Mouse (Mus musculus) cerebellum, adult 18-20 months (tissue): ENCODE data around the gene Trpt1.
A peak's percentile ranks its signal among the peaks of the same experiment; 100 is the strongest.

Experiments
- DNase-seq, 2 experiments: peaks; one replicate each; pipeline ENCODE4 v3.0.0; 2021

Gene Trpt1

DNA sequence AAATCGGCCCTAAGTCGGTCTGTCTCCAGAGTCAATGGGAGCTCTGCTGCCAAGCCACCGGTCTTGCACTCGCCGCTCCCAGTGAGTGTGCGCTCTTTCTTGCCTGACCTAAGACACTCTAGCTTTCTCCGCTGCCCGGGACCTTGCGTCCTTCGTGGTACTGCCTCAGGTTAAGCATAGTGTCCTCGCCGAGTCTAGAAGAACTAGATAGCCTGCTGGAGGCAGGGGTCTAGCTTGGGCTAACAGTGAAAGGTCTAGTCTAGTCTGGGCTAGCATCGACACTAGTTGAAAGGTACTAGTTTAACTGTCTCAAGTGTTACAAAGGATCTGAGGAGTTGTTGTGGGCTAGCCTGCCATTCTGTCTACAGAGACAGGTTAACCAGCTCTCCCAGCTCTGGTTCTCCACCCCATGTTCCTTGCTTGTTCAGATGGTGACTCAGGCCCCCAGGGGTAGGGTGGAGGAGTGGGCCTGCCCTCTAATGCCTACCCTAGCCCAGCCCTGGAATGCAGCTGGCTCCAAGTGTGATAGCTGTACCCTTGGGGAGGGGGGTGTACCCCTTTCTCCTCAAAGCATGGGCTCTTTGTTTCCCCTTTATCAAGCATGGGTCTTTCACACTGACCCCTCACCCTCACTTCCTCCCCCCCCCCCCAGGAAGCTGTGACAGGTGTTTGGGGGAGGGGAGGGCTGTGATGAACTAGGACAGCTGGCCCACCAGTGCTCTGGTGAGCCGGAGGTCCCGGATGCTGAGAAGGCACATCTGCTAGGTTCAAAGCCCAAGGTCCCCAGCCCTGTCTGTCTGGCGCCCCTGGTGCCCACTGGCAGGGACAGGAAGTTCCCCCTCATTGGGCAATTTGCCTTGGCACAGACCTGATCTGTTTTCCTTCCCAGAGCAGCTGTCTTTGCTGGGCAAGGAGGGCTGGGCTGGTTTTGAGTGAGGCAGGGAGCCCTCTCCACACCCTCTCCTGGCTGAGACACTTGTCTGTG is 20.1 kb upstream of the Trpt1 start, which contains the start of gene Plcb3:
Plcb3 (minus strand) TSS at position 934 of the 985 bp plus-strand sequence.
- DNase-seq = peak; percentile 42 to 50

GRCm38 (mm10) chr19:6977759-6978638 is 17.9 kb upstream of the Trpt1 start:
- no peak for DNase-seq

DNA sequence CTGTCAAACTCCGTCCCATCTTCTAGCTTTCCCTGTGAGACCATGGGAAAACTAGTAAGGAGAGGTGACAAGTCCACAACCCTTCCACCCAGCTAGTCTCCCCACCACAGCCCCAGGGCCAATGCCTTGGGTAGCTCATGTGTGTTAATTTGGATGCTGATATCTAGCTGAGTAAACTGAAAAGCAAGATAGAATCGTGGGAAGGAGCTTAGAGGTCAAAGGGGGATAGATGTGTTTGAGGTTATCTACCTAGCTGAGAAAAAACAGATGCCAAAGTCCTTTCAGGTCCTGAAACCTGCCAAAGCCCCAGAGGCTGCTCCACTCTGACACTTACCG is 17.3 kb upstream of the Trpt1 start:
- DNase-seq = no peak

- peak in 1 of 2 experiments; percentile 58 for DNase-seq
Observed at GRCm38 (mm10) chr19:6979001-6979479, 16.9 kb upstream of the Trpt1 start.

DNA sequence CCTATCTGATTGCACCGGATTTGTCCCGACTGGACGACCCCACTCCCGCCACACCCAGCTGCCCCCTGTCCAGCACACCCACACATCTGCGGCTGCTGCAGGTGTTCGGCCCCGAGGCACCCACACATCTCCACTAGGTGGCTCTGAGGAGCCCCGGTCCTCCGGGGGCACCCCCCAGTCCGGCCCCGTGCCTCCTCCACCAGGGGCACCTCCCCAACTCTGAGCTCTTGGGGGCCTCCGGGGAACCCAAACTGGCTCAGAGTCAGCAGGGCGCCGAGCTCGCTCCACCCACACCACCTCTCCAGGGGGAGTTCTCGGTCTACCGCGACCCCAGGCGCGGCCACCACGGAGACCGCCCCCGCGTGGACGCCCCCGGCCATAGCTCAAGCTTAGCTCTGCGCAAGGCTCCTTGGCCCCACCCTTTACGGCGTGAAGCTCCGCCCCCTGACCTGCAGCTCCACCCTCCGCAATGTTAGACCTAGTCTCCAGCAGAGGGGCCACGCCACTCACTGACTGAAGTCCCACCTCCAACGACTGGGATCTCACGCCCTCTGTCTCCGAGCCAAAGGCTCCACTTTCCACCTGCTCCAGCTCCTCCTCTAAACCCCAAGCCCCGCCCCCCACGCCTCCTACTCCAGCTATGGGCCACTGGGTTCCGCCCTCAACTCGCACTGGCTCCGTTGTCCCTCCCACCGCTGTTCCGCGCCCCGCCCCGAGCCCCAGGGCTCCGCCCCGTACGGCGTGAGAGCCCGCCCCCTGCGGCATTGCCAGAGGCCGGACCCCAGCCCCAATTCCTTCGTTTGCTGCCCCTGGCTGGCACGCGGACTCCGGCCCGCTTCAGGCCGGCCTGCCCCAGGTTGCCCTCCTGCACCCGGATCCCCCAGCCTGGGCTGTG is 16.2 kb upstream of the Trpt1 start:
- peak; percentile 99 for DNase-seq

DNA sequence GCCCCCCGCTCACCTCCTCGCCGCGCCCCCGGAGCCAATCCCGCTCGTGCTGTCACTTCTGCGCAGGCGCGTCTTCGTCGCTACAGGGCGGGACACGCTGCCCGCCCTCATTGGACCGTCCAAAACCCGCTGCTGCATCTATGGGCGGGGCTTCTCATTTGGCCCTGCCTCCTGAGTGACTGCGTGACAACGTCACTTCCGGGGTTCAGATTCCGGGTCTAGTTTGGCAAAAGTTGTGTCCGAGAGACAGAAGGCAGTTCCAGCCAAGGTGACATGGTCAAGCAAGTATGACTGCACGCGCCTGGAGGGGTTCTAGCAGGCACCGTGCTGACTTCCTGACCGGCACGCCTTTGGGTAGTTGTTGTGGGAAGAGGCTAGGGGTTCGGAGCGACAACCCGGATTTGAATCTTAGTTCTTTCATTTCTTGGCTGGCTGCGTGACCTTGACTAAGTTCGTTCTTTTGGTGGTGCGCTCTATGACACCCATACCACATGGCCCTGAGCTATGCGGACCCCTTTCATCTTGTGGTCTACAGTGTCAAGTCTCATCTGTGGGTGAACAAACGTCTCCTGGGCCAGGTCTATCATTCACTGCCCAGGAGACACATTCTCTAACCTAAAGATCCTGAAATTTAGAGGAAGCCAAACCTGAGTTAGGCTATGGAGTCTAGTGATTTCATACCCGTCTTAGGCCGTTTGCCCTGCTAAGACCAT is 15.4 kb upstream of the Trpt1 start, which contains the start of gene Fkbp2:
Fkbp2 (minus strand) TSS at position 121 of the 713 bp plus-strand sequence.
- DNase-seq = peak; percentile 99

GRCm38 (mm10) chr19:6981465-6981864 is 14.5 kb upstream of the Trpt1 start:
- no peak for DNase-seq

DNA sequence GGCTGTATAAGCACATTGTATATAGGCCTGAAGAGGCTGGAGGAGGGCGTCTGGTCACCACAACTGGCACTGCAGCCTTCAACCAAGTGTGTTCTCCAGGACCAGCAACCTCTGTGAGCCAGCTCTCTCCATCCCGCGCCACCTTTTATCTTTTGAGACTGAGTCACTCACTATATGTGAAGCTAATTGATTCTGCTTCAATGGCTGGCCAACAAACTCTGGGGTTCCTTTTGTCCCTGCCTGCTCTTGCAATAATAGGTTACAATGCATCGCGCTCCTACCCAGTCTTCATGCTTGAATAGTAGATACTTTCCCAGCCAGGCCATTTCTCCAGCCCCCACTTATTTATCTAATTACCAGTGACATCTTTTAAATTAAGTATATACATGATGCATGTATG is 12.3 kb upstream of the Trpt1 start:
- no peak for DNase-seq

DNA sequence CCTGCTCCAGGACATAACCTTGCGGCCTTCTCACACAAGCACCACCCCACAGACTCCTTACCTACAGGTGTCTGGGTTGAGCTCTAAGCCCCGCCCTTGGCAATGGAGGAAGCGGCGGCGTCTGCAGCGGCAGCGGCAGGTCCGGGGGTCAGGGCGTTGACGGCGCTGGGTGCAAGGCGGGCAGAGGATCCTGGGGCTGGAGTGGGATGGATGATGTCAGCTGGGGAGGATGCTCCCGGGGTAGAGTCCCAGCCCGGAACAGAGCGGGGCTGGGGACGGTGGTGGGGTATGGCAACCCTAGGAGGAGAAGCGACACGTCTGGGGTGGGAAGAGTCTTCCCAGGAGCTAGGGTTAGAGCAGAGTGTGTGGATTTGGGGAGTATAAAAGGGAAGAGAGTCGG is 10.6 kb upstream of the Trpt1 start:
- DNase-seq = no peak

GRCm38 (mm10) chr19:6985951-6986708 is 9.8 kb upstream of the Trpt1 start:
- DNase-seq = no peak

DNA sequence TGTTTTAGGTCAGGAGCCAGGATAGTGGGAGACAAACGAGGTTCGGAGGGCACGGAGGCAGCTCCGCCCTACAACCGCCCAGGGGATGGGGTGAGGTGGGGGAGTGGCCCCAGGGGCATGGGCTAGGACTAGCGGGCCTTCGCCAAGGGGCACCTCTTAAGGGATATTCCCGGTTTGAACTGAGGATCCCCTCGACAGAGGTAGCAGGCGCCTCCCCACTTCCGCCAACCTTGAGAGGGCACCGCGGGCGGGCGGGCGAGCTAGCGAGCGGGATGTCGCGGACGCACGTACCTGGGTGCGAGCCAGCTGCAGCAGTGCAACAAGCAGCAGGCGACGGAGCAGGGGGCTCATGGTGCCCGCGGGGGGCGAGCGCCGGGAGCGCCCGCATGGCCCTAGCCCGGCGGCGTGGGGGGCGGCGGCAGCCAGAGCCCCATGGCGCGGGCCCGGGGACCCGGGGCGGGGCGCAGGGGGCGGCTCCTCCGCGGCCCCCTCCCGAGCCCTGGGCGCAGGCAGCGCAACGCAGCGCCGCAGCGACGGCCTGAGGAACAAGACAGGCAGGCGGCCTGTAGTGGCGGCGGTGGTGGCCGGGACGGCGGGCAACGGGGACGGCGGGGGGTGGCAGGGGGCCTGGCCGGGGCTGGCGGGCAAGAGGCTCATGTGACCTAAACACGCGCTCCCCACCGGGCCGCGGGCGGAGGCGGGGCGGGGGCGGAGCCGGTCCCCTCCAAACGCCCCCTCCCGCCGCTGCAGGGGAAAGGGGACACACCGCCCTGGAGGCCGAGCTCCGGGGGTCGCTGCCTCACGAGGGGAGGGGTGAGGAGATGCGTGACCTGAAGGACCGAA is 8.6 kb upstream of the Trpt1 start, which contains the start of gene Vegfb:
Vegfb (minus strand) TSS at position 591 of the 843 bp plus-strand sequence.
- peak; percentile 69 to 79 for DNase-seq

GRCm38 (mm10) chr19:6987904-6988285 is 8.0 kb upstream of the Trpt1 start:
- DNase-seq = no peak

- DNase-seq = no peak
Observed at GRCm38 (mm10) chr19:6989251-6989650, 6.7 kb upstream of the Trpt1 start.

DNA sequence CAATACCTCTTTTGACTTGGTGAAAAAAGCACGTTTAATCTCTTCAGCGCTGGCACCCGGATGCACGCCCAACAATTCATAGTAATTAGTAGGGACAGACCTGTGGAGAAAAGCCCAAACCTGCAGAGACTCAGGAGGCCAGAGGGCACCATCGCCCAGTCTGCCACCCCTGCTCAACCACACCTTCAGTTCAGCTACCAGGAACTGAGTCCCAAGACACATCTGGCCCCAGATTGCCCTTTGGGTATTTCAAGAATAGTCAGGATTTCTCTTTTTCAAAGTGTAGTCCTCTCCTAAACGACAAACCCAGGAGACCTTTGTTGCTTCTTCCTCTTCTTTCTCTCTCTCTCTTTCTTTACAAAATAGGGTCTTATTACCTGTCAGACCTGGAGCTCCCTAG is 5.2 kb upstream of the Trpt1 start:
- DNase-seq = peak in 1 of 2 experiments; percentile 12

DNA sequence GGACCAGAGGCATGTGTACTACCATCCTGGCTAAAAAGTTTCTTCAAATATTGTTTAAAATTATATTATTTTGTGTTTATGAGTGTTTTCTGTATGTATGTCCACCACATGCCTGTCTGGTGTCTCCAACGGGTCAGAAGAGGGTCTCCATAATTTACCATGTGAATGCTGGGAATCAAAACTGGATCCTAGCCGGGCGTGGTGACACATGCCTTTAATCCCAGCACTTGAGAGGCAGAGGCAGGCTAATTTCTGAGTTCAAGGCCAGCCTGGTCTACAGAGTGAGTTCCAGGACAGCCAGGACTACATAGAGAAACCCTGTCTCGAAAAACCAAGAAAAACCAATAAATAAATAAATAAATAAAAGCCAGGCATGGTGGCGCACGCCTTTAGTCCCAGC is 4.8 kb upstream of the Trpt1 start:
- peak in 1 of 2 experiments; percentile 9 for DNase-seq

DNA sequence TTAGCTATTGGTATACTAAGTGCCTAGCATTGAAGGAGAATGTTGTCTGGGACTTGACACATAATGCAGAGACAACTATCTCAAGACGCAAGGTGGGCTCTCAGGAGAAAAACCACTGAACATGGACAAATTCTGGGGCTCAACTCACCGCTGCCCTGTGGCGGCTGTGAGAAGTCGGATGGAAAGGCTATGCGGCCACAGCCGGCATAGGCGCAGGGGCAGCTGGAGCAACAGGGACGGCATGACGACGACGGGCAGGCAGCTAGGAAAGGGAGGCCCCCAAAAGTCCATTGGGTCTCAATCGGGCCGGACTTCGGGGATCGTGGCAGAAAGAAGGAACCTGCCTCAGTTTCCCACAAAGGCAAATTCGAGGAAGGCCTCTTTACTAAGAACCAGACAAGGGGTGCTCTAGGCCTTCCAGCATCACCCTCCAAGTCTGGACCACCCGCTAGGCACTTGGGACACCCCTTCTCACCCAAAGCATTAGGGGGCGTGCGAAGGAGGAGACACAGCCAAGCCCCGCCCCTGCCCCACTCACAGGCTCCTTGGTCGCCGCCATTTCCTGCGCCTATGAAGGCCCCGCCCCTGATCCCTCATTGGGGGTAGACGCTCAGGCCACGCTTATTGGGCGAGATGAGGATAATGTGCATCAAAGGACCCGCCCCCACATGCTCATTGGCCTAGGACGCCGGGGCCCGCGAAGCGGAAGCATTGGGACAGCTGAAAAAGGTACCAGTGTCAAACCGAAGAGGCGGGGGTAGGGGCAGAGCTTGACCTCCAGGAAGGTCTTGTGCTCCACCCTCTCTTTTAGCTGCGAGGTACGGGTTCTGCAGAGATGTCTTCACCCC is 3.7 kb upstream of the Trpt1 start, which contains the start of gene Dnajc4:
Dnajc4 (minus strand) TSS at position 562 of the 848 bp plus-strand sequence.
- peak; percentile 94 to 98 for DNase-seq

DNA sequence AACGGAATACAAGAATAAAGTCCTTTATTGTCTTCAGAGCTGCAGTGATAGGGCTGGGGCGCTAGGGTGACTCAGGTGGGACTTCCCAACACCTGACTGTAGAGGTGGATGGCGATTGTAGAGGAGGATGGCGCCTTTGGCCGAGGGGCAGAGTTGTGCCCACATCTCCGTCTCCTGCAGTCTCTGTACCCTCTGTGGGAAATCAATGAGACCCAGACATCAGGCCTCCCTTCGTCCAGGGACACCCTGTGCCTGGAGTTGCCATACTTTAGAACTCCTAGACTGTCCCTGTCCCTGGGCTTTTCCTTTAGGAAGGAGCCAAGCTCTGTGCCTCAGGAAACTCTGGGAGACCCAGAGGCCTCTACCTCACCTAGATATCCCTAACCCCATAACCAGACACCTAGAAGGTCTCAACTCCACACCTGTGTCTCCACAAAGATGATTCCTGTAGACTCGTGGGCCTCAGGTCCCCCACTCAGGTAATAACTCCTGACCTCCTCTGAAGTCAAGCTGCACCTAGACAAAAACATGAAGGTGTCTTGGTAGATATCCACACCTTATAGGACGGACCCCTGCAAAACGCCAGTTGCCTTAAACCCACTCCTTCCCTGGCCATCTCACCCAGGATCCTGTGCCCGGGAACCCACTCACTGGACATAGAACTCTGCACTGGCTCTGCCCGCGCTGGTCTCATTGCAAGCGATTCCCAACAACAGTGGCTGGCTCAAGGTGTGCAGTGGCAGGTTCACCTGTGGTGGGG is 2.7 kb upstream of the Trpt1 start:
- no peak for DNase-seq

GRCm38 (mm10) chr19:6994002-6994401 is 1.9 kb upstream of the Trpt1 start:
- DNase-seq = peak in 1 of 2 experiments; percentile 10
